Mouse (Mus musculus): Measurements from ENCODE around the gene Smpx.

DNA sequence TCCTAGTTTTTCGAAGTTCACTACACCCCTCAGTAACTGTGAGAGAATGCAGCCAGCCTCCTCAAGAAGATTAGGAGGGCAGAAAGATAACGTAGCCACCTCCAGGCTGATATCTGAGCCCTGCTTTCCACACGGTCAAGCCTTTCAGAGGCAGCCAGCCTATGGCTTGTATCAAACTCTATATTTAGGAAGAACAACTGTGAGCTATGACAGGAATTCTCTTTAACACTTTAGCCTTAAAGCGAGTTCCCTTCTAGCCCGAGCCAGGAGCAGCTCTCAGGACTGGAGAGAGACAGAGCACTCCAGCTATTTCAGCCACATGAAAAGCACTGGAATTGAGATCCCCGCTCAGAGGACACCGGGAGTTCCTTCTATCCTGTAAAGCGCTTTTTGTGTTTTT lies at the start of gene Smpx:
- TF ChIP-seq MAX (IDR thresholded peaks at IDR 0.05) (no peak), CTCF (IDR thresholded peaks at IDR 0.05; ENCODE audit: control insufficient read depth, insufficient read depth, insufficient read length) (no peak), USF1 (IDR thresholded peaks at IDR 0.05; ENCODE audit: low read depth) (no peak)

Measured in C2C12 (cell line).